Mouse (Mus musculus) megakaryocyte, embryonic 14.5 days (primary cell): Measurements from ENCODE around the gene Kcnt2. TPM values are rescaled to one million over a fixed set of nuclear protein-coding genes. Genes with fewer than 3 reads are reported as not detected.

Experiments
- H3K27me3 ChIP-seq: replicated peaks from 2 replicates; pipeline ENCODE3; 2012; ENCODE audit warnings: inconsistent platforms
- H3K36me3 ChIP-seq: replicated peaks from 2 replicates; pipeline ENCODE3; 2012; ENCODE audit warnings: low read length, inconsistent platforms, mixed read lengths
- H3K4me1 ChIP-seq: 2 replicates; pipeline ENCODE4 v1.6.1; 2012; ENCODE audit warnings: inconsistent platforms
- H3K4me3 ChIP-seq: replicated peaks from 2 replicates; pipeline ENCODE3; 2012; ENCODE audit warnings: moderate library complexity, mild to moderate bottlenecking, inconsistent platforms
- H3K9me3 ChIP-seq: 2 replicates; pipeline ENCODE4 v1.6.1; 2012; ENCODE audit warnings: inconsistent platforms
- FLI1 ChIP-seq: IDR thresholded peaks from 2 replicates; pipeline ENCODE4 v1.6.1; 2012; ENCODE audit warnings: low read length, inconsistent platforms, mixed read lengths
- GATA1 ChIP-seq: IDR thresholded peaks from 3 replicates; pipeline ENCODE4 v1.6.1; 2012; ENCODE audit warnings: mixed read lengths, low read length, inconsistent platforms, borderline replicate concordance
- polyA plus RNA-seq: library from polyadenylated mRNA; stranded (reverse); fragments of >175 nt; gene quantifications from 2 replicates; pipeline ENCODE4 v1.2.3, GENCODE M21; 2012; ENCODE audit warnings: low replicate concordance; ENCODE audit not compliant: insufficient read depth

The Kcnt2 gene
- polyA plus RNA-seq, 1 experiment = not detected

DNA sequence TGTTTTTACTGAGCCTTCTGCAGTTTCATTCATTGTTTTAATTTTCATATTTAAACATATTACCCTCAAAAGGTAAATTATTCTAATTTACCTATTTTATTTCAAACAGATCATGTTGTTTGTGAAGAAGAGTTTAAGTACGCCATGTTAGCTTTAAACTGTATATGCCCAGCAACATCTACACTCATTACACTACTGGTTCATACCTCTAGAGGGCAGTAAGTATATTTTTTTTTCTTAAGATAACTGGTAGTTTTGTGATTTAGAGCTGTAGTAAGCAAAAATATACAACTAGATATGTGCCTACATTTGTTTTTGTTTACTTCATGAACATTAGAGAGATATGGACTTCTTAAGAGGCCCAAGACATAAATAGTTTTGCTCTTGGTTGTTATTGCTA lies 238.1 kb downstream of the Kcnt2 start:
- Histone ChIP-seq H3K9me3 (no peaks in the 10 kb centered on the region), H3K27me3 (no peaks in the 10 kb centered on the region), H3K4me3 (no peak overlapping the region), H3K36me3 (no peaks in the 10 kb centered on the region), H3K4me1 (no peaks in the 10 kb centered on the region)
- TF ChIP-seq GATA1 = no peak
- TF ChIP-seq FLI1 = no peak

GRCm38 (mm10) chr1:140489816-140490215 lies 243.9 kb downstream of the Kcnt2 start:
- Histone ChIP-seq H3K9me3 (no peaks in the 10 kb centered on the region), H3K4me1 (no peaks in the 10 kb centered on the region), H3K36me3 (no peaks in the 10 kb centered on the region), H3K4me3 (no peak overlapping the region), H3K27me3 (no peaks in the 10 kb centered on the region)
- TF ChIP-seq FLI1 (no peak), GATA1 (no peak)

GRCm38 (mm10) chr1:140491406-140491805 lies 245.4 kb downstream of the Kcnt2 start:
- Histone ChIP-seq H3K9me3 (no peaks in the 10 kb centered on the region), H3K36me3 (no peaks in the 10 kb centered on the region), H3K4me3 (no peak overlapping the region), H3K27me3 (no peaks in the 10 kb centered on the region), H3K4me1 (no peaks in the 10 kb centered on the region)
- no peak for TF ChIP-seq FLI1
- TF ChIP-seq GATA1 = no peak

DNA sequence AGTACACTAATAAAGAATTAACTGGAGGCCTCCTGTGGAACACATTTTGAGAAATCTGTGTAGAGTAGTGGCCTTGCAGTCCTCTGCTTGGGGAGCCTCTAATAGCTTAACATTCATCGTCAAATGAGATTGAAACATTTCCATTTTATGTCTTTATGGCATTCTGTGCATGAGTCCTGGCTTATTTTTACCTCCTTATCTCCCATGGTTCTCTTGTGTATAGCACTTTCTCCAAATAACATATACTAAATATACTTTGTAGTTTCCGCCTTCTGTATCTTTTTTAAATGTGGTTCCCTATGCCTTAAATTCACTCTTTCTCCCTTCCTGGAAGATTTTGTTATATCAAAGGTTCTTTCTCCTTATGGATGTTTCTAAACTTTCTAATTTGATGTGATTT lies 246.3 kb downstream of the Kcnt2 start:
- H3K27me3 ChIP-seq = no peaks in the 10 kb centered on the region
- H3K4me3 ChIP-seq = no peak overlapping the region
- TF ChIP-seq GATA1 (no peak), FLI1 (no peak)
- H3K9me3 ChIP-seq = no peaks in the 10 kb centered on the region
- H3K36me3 ChIP-seq = no peaks in the 10 kb centered on the region
- H3K4me1 ChIP-seq = no peaks in the 10 kb centered on the region

GRCm38 (mm10) chr1:140513451-140513850 lies 267.5 kb downstream of the Kcnt2 start:
- Histone ChIP-seq H3K4me1 (no peaks in the 10 kb centered on the region), H3K9me3 (no peaks in the 10 kb centered on the region), H3K4me3 (no peak overlapping the region), H3K36me3 (no peaks in the 10 kb centered on the region), H3K27me3 (no peaks in the 10 kb centered on the region)
- TF ChIP-seq GATA1 (no peak), FLI1 (no peak)

GRCm38 (mm10) chr1:140531285-140531908 lies 285.4 kb downstream of the Kcnt2 start:
- H3K9me3 ChIP-seq = no peaks in the 10 kb centered on the region
- no peaks in the 10 kb centered on the region for H3K36me3 ChIP-seq
- H3K4me3 ChIP-seq = no peak overlapping the region
- no peak for TF ChIP-seq FLI1
- no peak for TF ChIP-seq GATA1
- no peaks in the 10 kb centered on the region for H3K4me1 ChIP-seq
- no peaks in the 10 kb centered on the region for H3K27me3 ChIP-seq

GRCm38 (mm10) chr1:140534849-140535248 lies 288.9 kb downstream of the Kcnt2 start:
- H3K9me3 ChIP-seq = no peaks in the 10 kb centered on the region
- no peaks in the 10 kb centered on the region for H3K27me3 ChIP-seq
- TF ChIP-seq FLI1 (no peak), GATA1 (no peak)
- H3K4me1 ChIP-seq = no peaks in the 10 kb centered on the region
- no peak overlapping the region for H3K4me3 ChIP-seq
- H3K36me3 ChIP-seq = no peaks in the 10 kb centered on the region

- Histone ChIP-seq H3K9me3 (no peaks in the 10 kb centered on the region), H3K4me1 (no peaks in the 10 kb centered on the region), H3K27me3 (no peaks in the 10 kb centered on the region), H3K4me3 (no peak overlapping the region), H3K36me3 (no peaks in the 10 kb centered on the region)
- TF ChIP-seq GATA1 (no peak), FLI1 (no peak)
Observed at GRCm38 (mm10) chr1:140542066-140542465, 296.1 kb downstream of the Kcnt2 start.

- Histone ChIP-seq H3K4me1 (no peaks in the 10 kb centered on the region), H3K9me3 (no peaks in the 10 kb centered on the region), H3K4me3 (no peak overlapping the region), H3K36me3 (no peaks in the 10 kb centered on the region), H3K27me3 (no peaks in the 10 kb centered on the region)
- TF ChIP-seq GATA1 (no peak), FLI1 (no peak)
Observed at GRCm38 (mm10) chr1:140548711-140549110, 302.8 kb downstream of the Kcnt2 start.

- Histone ChIP-seq H3K9me3 (no peaks in the 10 kb centered on the region), H3K36me3 (no peaks in the 10 kb centered on the region), H3K27me3 (no peaks in the 10 kb centered on the region), H3K4me1 (no peaks in the 10 kb centered on the region), H3K4me3 (no peak overlapping the region)
- no peak for TF ChIP-seq GATA1
- no peak for TF ChIP-seq FLI1
Observed at GRCm38 (mm10) chr1:140560801-140561200, 314.8 kb downstream of the Kcnt2 start.

DNA sequence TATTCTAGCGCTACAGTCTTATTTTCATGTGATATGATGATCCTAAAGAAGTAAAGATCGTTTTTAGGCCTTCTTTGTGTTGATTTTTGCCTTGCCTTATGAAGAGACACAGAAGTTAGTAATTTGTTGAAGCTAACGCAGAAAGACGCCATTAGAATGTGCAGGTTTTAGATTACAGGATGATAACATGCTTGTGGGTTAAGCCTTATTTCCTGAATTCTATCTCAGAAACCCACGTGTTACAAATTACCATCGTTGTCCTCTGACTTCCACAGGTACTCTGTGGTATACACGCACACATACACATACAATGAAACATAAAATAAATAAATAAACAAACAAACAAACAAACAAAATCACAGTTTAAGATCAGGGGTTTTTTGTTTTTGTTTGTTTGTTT lies 326.2 kb downstream of the Kcnt2 start:
- Histone ChIP-seq H3K9me3 (no peaks in the 10 kb centered on the region), H3K4me3 (no peak overlapping the region), H3K27me3 (no peaks in the 10 kb centered on the region), H3K36me3 (no peaks in the 10 kb centered on the region), H3K4me1 (no peaks in the 10 kb centered on the region)
- no peak for TF ChIP-seq GATA1
- TF ChIP-seq FLI1 = no peak
